17 mouse cellular contexts compared by ENCODE assay signal in genomic region chr13:76415346-76415745, GRCm38 (mm10). TPM values are rescaled to one million over a fixed set of nuclear protein-coding genes. Genes with fewer than 3 reads are reported as not detected.
DNase-seq lines count a peak whose midpoint lies in the region; ATAC-seq and TF ChIP-seq lines count a peak whose summit lies in the region.
"Had no signal": no experiment of that assay in that cellular context is flagged by ENCODE, and none has a peak within 500 bp of the region (broad histone marks: within the 10 kb centered on the region; RNA-seq: fewer than 3 reads in every experiment).

No protein-coding gene starts in this region.

- no peaks in the 10 kb centered on the region for H3K36me3 ChIP-seq in hindbrain, postnatal 0 days (ENCODE audit: insufficient read depth, low read length)
- no peaks in the 10 kb centered on the region for H3K36me3 ChIP-seq in hindbrain, embryonic 14.5 days (replicated peaks; ENCODE audit: control insufficient read depth, insufficient read depth)
- no peaks in the 10 kb centered on the region for H3K36me3 ChIP-seq in midbrain, embryonic 14.5 days (ENCODE audit: control insufficient read depth, insufficient read depth, low read length)
- H3K36me3 ChIP-seq in midbrain, embryonic 13.5 days = no peaks in the 10 kb centered on the region
- H3K36me3 ChIP-seq: heart, embryonic 15.5 days; hindbrain, embryonic 15.5 days had no signal

- TF ChIP-seq CTCF in hindbrain, postnatal 0 days (IDR thresholded peaks at IDR 0.05; ENCODE audit: low read depth) = peak; percentile 23; the same call in 1 of the 2 replicates

- H3K4me2 ChIP-seq in hindbrain, postnatal 0 days (ENCODE audit: low read depth, low read length) = no peak overlapping the region
- H3K4me2 ChIP-seq in hindbrain, embryonic 14.5 days (replicated peaks) = no peak overlapping the region
- H3K4me2 ChIP-seq in midbrain, embryonic 14.5 days (ENCODE audit: low read length) = no peak overlapping the region
- no peak overlapping the region for H3K4me2 ChIP-seq in midbrain, embryonic 13.5 days (replicated peaks)
- H3K4me2 ChIP-seq: heart, embryonic 15.5 days; hindbrain, embryonic 15.5 days had no signal

- peak; percentile 4 for DNase-seq in embryo, embryonic 11 days
- DNase-seq in embryo, embryonic 10 days (ENCODE audit: low spot score) = no peak
- DNase-seq in hindbrain, postnatal 0 days (ENCODE audit: low spot score) = no peak
- DNase-seq in hindbrain, embryonic 14.5 days (ENCODE audit: low spot score) = no peak
- DNase-seq in midbrain, embryonic 14.5 days = peak; percentile 7
- no peak for DNase-seq in left cerebral cortex, postnatal 4 days
- DNase-seq in cerebellum, postnatal 25 days = no peak
- DNase-seq: cerebellum, adult 11 months; gastrocnemius, postnatal 36 days; kidney, adult 9 months; lung, adult 2 months; thymus, postnatal 14 days had no signal

- H3K27me3 ChIP-seq in hindbrain, postnatal 0 days (ENCODE audit: insufficient read depth, low read length) = no peaks in the 10 kb centered on the region
- no peaks in the 10 kb centered on the region for H3K27me3 ChIP-seq in hindbrain, embryonic 14.5 days (ENCODE audit: control insufficient read depth, insufficient read depth, low read length)
- no peaks in the 10 kb centered on the region for H3K27me3 ChIP-seq in midbrain, embryonic 14.5 days (ENCODE audit: control insufficient read depth, insufficient read depth, low read length)
- no peaks in the 10 kb centered on the region for H3K27me3 ChIP-seq in midbrain, embryonic 13.5 days
- H3K27me3 ChIP-seq: heart, embryonic 15.5 days; hindbrain, embryonic 15.5 days; megakaryocyte, embryonic 14.5 days; Patski had no signal

- no peaks in the 10 kb centered on the region for H3K9me3 ChIP-seq in hindbrain, postnatal 0 days (ENCODE audit: low read length)
- no peaks in the 10 kb centered on the region for H3K9me3 ChIP-seq in hindbrain, embryonic 14.5 days (ENCODE audit: control insufficient read depth, low read length)
- no peaks in the 10 kb centered on the region for H3K9me3 ChIP-seq in midbrain, embryonic 14.5 days (ENCODE audit: control insufficient read depth, low read length)
- H3K9me3 ChIP-seq in midbrain, embryonic 13.5 days = no peaks in the 10 kb centered on the region
- H3K9me3 ChIP-seq: heart, embryonic 15.5 days; hindbrain, embryonic 15.5 days; megakaryocyte, embryonic 14.5 days had no signal

- no peaks in the 10 kb centered on the region for H3K4me1 ChIP-seq in hindbrain, postnatal 0 days (ENCODE audit: insufficient read depth, low read length)
- no peaks in the 10 kb centered on the region for H3K4me1 ChIP-seq in hindbrain, embryonic 14.5 days (replicated peaks; ENCODE audit: control insufficient read depth, insufficient read depth, low read length)
- no peaks in the 10 kb centered on the region for H3K4me1 ChIP-seq in midbrain, embryonic 14.5 days (ENCODE audit: control insufficient read depth, insufficient read depth, low read length)
- no peaks in the 10 kb centered on the region for H3K4me1 ChIP-seq in midbrain, embryonic 13.5 days (replicated peaks)
- H3K4me1 ChIP-seq: heart, embryonic 15.5 days; hindbrain, embryonic 15.5 days had no signal

- no peak overlapping the region for H3K9ac ChIP-seq in hindbrain, postnatal 0 days (replicated peaks; ENCODE audit: low read length)
- no peak overlapping the region for H3K9ac ChIP-seq in hindbrain, embryonic 14.5 days
- no peak overlapping the region for H3K9ac ChIP-seq in midbrain, embryonic 14.5 days (replicated peaks; ENCODE audit: low read length)
- H3K9ac ChIP-seq in midbrain, embryonic 13.5 days (replicated peaks) = no peak overlapping the region
- H3K9ac ChIP-seq: heart, embryonic 15.5 days; hindbrain, embryonic 15.5 days had no signal

- no peak for ATAC-seq in hindbrain, postnatal 0 days
- no peak for ATAC-seq in hindbrain, embryonic 14.5 days (ENCODE audit: low FRiP score)
- ATAC-seq in midbrain, embryonic 14.5 days (ENCODE audit: low FRiP score, low TSS enrichment) = no peak
- no peak for ATAC-seq in midbrain, embryonic 13.5 days
- ATAC-seq: Patski had no signal

- no peak overlapping the region for H3K4me3 ChIP-seq in hindbrain, postnatal 0 days (ENCODE audit: low read length)
- no peak overlapping the region for H3K4me3 ChIP-seq in hindbrain, embryonic 14.5 days (replicated peaks; ENCODE audit: low read length)
- no peak overlapping the region for H3K4me3 ChIP-seq in midbrain, embryonic 14.5 days (replicated peaks; ENCODE audit: low read depth, low read length)
- H3K4me3 ChIP-seq in midbrain, embryonic 13.5 days (replicated peaks) = no peak overlapping the region
- H3K4me3 ChIP-seq: heart, embryonic 15.5 days; hindbrain, embryonic 15.5 days; megakaryocyte, embryonic 14.5 days had no signal

- H3K27ac ChIP-seq in hindbrain, postnatal 0 days = no peak overlapping the region
- no peak overlapping the region for H3K27ac ChIP-seq in hindbrain, embryonic 14.5 days
- H3K27ac ChIP-seq in midbrain, embryonic 14.5 days (replicated peaks; ENCODE audit: low read depth, low read length) = no peak overlapping the region
- H3K27ac ChIP-seq in midbrain, embryonic 13.5 days = no peak overlapping the region
- H3K27ac ChIP-seq: heart, embryonic 15.5 days; hindbrain, embryonic 15.5 days had no signal

- intact Hi-C loops in left cerebral cortex, postnatal 4 days (cut with DNase I) = loop anchor here (10.0 kb wide), 1 partner anchor 269 kb away; no protein-coding TSS in a partner anchor

RNA-seq across cellular contexts. Expression of gene Mctp1, which starts 31.0 kb away (rescaled TPM):
- 4.6 and 8.3 TPM in 2 replicates for total RNA-seq in hindbrain, postnatal 0 days (2014; rRNA removed)
- polyA plus RNA-seq in hindbrain, postnatal 0 days (2015; fragmentation: Nextera tagmentation; extraction: Ambion mirVana) = 3.8 and 4.9 TPM in 2 replicates
- 3.0 and 3.6 TPM in 2 replicates for polyA plus RNA-seq in hindbrain, embryonic 14.5 days (2014; fragmentation: Nextera tagmentation; extraction: Ambion mirVana)
- 6.1 and 8.9 TPM in 2 replicates for polyA plus RNA-seq in midbrain, embryonic 14.5 days (2014; fragmentation: Nextera tagmentation; extraction: Ambion mirVana)
- polyA plus RNA-seq in midbrain, embryonic 13.5 days (2015; fragmentation: Nextera tagmentation; extraction: Ambion mirVana) = 4.1 and 5.8 TPM in 2 replicates
- 10 to 100 TPM; 31.9 to 36.7 TPM for total RNA-seq in left cerebral cortex, postnatal 4 days (2021)

Comparison
In these comparisons a context has a peak if more than half of its experiments do, and no peak if none do; other contexts are left out.
1. DNase-seq: peak in embryo, embryonic 11 days (single experiment) and midbrain, embryonic 14.5 days (single experiment); none in embryo, embryonic 10 days (single experiment), hindbrain, postnatal 0 days (single experiment), hindbrain, embryonic 14.5 days (single experiment), left cerebral cortex, postnatal 4 days (single experiment) and cerebellum, postnatal 25 days (0 of 2).